Mouse (Mus musculus) kidney, postnatal 25 days (tissue): ENCODE measurements around the gene Klrb1c.
A peak's percentile ranks its signal among the peaks of the same experiment; 100 is the strongest.
"Not testable (repeated sequence)": the region's sequence is repeated elsewhere in the genome, so short reads cannot be mapped to it uniquely, and the experiment has no call there.

Experiments used
- DNase-seq, 2 experiments: peaks; one replicate each; pipeline ENCODE4 v3.0.0; 2021; ENCODE audit warnings: mixed read lengths in 2 of 2

Klrb1c gene

DNA sequence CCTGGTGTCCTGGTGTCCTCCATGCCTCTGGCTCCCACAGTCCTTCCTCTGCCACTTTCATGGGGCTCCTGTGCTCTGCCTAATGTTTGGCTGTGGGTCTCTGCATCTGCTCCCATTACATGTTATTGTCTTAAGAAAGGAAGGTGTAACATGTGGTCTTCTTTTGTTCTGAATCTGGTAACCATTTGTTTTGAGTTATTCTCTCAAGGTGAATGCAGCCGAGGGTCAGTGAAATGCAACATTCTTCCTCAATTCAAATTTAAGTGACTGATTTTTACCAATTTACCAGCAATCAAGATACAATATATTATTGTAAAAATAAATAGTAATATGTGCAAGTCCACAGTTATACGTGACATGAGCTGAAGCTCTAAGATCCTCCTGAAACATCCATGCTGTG is at the start of gene Klrb1c:
TSS of gene Klrb1c (minus strand) at position 101 of the 400 bp plus-strand sequence.
- no peak for DNase-seq

GRCm38 (mm10) chr6:128837454-128838341 is 48.7 kb upstream of the Klrb1c start:
- DNase-seq, result peak in 1 of 2 experiments; percentile 23

DNA sequence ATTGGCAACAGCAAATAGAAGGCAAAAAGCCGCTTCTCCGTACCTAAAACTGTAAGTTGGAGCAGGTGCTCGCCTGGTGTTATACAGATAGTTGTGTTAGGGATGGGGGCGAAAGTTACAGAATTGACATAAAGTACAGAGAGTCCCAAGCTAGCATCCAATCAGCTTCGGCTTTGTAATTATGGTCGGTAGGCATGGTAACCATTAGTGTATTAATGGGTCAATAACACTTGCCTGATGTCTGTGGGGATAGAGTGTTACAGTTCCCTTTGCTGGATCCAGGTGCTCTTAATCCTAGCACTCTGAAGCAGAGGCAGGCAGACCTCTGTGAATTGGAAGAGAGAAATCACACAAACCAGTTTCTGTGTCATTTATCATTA is 47.9 kb upstream of the Klrb1c start:
- no peak for DNase-seq

GRCm38 (mm10) chr6:128836191-128836954 is 47.4 kb upstream of the Klrb1c start:
- no peak for DNase-seq

DNA sequence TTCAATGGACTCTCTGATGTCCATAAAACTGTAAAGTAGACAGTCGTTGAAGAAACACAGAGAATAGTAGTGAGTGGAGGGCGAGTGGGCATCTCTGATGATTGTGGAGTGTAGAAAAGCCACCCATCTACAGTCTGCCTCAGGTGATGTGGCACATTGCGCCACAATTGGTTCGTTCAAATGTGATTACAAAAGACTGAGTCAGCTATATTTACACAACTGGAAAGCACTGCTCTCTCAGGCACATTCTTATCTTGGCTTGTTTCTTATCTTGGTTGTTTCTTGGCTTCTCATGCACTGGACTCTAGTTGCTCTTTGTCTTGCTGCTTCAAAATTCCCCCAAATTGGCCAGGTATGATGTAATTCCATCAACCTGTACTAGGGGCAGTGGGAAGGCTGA is 46.6 kb upstream of the Klrb1c start:
- no peak for DNase-seq

DNA sequence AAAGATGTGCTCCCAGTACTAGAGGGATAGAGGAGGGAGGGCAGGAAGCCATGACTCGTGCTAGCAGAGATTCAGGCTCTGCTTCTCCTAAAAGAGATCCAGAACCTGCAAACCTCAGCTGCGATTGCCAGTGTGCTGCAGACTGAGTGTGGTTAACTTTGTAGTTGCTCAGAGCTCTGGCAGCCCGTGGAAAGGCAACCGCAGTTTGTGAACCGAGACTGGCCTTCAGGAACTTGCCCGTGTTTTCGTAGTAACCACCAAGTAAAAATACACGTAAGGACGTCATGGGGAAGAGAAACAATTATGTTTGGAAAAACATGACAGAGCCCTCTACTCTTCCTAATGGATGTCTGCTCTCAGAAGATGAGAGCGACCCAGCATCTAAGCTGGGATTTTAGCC is 44.0 kb upstream of the Klrb1c start:
- no peak for DNase-seq

GRCm38 (mm10) chr6:128829837-128830236 is 40.8 kb upstream of the Klrb1c start:
- DNase-seq, result no peak

DNA sequence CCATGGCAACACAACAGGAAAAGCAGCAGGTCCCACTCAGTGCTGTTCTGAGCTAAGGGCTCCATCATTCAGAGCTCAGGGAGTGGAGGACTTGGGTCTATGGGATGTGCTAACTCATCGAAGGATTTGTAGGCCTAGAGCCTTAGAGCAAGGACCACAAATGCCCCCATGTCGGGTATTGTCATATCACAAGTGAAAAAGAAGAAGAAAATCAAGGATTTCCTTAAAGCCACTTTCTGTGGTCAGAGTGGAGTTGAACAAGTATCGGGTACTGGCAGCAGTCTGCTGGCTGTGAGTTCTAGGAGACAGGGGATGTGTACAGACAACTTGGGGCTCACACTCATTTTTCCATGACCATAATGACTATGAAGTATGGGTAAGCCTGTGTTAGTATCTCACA is 37.8 kb upstream of the Klrb1c start:
- DNase-seq, result no peak

- no peak for DNase-seq
These were observed 37.1 kb upstream of the Klrb1c start, which contains the start of the genes Gm44511 and Klrb1b for GRCm38 (mm10) chr6:128826132-128826531. Gm44511 (minus strand) TSS chr6:128826315. Klrb1b (minus strand) TSS chr6:128826331.

DNA sequence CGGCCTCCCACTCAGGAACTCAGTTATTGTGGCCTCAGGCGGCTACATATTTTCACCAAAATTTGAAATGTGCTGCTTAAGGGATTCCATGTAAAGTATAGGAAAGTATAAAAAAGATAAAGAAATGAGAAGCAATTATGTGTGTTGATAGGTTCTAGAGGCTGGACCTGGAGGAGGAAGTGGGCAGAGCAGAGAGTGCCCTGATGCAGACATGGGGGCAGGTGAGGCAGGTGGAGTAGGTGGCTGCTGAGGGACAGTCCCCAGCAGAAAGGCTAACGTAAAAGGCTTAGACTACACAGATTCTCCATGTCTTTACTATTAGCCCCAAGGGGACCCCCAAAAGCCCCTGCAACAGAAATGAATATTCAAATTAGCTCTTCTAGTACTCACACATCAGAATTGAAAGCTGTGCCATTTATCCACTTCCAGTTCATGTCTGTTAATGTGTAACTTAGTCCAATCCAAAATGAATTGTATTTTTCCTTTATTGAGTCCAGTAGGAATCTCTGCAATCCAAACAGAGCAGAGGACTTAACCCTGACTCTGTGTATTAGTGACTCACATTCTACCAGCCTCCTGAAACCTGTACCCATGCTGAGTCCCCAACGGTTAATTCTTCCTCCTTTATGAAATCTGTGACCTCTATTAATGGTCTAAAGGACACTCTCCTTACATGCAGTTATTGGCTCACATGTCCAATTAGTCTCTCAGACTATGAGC is 29.2 kb upstream of the Klrb1c start:
- DNase-seq, result no peak

GRCm38 (mm10) chr6:128808532-128808931 is 19.5 kb upstream of the Klrb1c start:
- DNase-seq, result peak; percentile 48 to 54

DNA sequence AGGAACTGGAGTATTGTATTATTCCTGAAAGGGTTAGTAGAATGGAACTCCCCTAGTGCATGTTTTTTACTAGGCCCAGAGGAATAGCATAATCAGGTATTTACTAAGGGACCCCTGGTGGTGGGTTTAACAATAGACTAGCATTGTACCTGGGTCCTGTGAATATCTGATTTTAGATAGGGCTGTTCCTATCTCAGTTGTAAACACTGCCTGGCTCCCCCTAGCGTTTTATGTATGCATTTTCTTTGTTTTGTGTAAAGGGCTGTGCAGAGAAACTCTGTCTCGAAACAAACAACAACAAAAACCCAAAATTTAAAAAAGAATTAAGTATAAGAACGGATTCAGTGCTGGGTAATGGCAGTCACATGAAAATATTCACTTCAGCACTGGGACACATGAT is 18.0 kb upstream of the Klrb1c start:
- peak in 1 of 2 experiments; percentile 13 for DNase-seq

DNA sequence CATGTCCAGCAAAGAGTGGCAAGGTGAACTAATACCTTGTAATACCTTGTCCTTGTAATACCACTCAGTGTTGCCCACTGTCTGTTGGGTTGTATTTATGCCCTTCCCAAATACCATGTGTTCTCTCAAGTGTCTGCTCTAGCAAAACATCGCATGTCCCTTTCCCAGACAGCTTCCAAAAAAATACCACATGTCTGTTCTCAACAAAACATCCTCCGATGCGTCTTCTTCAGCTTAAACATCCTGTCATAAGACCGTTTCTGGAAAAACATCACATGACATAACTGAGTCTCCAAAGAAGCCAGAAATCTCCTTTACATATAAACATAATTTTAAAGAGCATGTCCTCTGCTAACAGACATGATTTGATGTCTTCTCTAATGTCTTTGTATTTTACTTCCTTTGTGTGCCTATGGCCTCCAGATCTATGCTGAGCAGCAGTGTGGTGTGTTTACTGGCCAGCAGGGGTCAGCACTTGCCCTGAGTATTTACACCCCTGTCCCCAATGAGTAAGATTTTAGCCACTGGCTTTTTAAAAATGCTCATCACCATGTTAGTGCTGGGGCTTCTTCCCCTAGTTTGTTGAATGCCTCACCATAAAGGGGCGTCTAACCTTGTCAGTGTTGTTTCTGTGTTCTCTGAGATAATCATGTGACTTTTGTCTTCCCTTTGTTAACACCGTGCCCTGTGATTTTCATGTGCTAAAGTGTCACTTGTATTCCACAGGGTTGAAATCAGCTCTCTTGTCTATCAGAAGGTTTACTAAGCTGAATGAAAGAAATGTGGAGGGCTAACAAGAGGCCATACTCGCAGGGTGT is 16.0 kb upstream of the Klrb1c start:
- DNase-seq, result peak; percentile 75 to 89

- DNase-seq, result peak; percentile 94 to 98
These were observed 14.2 kb upstream of the Klrb1c start for GRCm38 (mm10) chr6:128802999-128803857.

DNA sequence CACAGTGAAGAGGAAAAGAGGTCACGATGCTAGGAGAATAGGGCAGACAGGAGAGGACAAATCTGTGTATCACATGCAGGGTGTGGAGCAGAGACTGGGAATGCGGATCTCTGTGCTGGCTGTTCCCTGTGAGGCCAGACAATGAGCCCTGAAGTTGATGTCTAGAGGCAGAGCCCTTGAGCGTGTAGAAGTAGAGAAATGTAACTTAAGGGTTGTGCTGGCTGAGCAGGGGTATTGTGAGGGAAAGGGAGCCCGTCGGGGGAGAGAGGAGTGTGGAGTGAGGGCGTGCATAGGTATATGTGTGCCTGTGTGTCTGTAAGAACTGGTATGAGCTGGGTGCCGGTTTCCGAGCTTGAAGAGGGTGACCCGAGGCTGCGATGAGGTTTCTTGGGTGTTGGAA is 13.5 kb upstream of the Klrb1c start:
- no peak for DNase-seq

- not testable (repeated sequence) for DNase-seq
These were observed 11.7 kb upstream of the Klrb1c start for GRCm38 (mm10) chr6:128800696-128801095.

- no peak for DNase-seq
These were observed 10.9 kb upstream of the Klrb1c start for GRCm38 (mm10) chr6:128799896-128800270.

DNA sequence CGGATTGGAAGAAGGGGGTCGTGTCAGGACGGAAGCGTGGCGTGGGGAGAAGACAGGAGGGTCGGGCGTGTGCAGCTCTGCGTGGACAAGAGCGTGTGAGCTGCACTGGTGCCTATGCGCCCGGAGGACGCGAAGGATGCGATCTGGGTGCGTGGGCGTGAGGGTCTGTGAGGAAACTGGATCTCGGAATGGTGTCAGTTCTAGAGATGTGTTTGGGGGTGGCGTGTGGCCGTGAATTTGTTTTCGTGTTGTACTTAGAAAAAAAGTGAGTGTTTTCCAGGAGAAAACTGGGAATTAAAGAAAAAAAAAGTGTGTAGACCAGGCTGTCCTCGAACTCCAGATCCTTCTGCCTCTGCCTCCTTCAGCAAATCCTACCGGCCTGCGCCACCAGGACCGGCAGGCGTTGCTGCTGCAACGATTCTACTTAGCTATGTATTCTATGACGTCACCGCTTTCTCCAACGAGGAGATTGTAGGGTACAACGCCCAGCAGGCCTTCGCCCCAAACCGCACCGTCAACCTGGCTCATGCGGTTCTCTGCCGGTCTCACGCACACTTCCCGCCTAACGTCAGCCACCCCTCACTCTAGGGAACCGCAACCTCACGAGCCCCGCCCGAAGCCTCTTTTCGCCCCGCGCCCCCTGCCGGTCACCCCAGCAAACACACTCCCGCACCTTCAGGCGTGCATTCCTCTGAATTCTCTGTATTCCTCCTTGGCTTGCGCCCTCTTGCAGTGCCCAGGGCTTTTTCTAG is 10.3 kb upstream of the Klrb1c start:
- DNase-seq, result peak; percentile 83

DNA sequence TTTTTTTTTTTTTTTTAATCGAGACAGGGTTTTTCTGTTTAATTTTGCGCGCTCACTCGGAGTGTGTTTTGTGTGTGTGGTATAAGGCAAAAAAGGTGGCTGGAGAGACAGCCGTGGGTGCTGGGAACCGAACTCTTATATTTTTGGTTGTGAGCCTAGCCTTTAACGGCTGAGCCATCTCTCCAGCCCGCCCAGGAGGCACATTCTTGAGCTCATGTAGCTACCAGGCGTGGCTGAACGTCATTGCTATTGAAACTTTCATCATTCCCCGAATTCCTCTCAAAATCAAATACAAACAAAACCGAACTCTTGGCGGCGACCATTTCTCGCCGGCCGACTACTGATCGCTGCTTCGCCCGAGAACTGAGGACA is 9.7 kb upstream of the Klrb1c start:
- peak; percentile 72 to 74 for DNase-seq
